Mouse (Mus musculus): ENCODE measurements around the gene Hspb11. TPM values are rescaled to one million over a fixed set of nuclear protein-coding genes. Genes with fewer than 3 reads are reported as not detected.

Hspb11 gene
- 2.4 and 4.2 TPM in 2 replicates for polyA plus RNA-seq (2012; rRNA removed)

DNA sequence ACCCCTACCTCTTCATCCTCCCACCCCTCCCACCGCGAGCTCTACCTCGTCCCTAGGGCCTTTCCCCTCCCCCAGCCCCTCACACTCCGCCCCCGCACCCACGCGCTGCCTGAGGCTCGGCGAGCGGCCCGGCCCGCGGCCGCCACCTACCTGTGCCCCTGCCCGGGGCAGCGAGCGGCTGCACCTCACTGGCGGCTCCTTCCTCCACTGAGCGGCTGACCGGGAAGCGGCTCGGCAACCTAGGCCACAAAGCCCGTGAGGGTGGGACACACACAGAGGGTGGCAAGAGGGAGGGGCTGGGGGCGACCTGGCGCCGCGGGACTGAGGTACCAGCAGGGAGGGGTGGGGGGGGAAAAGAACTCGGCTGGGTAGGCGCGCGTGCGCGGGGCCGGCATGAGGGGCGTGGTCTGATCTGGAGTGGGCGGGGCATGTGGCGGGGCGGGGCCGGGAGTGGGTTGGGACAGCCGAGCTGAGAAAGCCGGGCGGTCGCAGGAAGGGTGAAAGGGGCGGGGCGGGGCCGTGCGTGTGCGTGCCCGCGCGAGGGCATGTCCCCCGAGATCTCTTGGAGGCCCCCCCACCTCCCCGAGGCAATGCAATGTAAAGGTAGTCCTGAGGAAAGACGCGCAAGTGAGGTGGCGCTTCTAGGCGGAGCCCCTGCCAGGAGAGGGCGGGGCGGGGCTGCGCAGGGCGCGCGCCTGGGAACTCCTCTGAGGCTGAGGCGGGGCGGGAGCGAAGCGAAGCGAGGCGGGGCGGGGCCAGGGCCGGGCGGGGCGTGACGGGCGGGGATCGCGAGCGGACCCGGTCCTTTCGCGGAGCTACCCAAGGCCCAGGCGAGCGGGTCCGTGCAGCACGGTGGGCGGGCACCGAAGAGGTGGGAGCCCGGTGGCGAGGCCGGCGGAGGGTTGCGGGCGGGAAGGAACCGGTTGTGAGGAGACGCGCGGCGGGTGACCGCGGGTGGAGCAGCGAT is at the start of gene Hspb11, which contains the start of gene Lrrc42:
Hspb11 (plus strand) TSS at position 469 of the 967 bp plus-strand sequence.
Lrrc42 (minus strand) TSS at position 408 of the 967 bp plus-strand sequence.
- DNase-seq, result peak; percentile 87
- peak within 1 kb of the TSS; percentile 83 for H3K4me3 ChIP-seq (replicated peaks; ENCODE audit: extremely low read depth, low read depth, low read length)
- 1% methylated on average over 93 of the region's 101 CpGs for WGBS
- H3K4me1 ChIP-seq (ENCODE audit: control insufficient read depth, insufficient read depth, low read length), result peaks cover 3% of the 10 kb centered on the region; the same call in 1 of the 2 replicates
- TF ChIP-seq POLR2A (IDR thresholded peaks at IDR 0.05; ENCODE audit: borderline replicate concordance, extremely low read depth, low read depth, low read length), result no peak
- TF ChIP-seq CTCF (IDR thresholded peaks at IDR 0.05; ENCODE audit: insufficient read depth, low read length), result no peak

DNA sequence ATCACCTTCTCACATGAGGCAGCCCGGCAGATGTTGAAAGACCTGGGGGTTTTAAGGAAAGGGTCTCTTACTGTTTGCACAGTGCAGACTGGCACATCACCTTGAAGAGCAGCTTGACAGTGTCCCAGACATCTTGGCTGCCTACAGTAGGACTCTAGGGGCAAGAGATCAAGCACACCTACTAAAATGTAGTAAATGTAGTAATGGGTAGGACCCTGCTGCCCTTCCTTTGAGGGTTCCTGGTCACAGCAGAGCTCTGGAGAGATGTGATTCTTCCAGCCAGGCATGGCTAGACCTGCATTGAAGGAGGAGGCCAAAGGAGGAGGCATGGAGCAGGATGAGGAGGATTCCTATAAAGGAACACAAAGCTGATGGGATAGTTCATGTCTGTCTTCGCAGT is 46.4 kb upstream of the Hspb11 start:
- Histone ChIP-seq H3K4me3 (replicated peaks; ENCODE audit: extremely low read depth, low read depth, low read length) (no peak overlapping the region), H3K4me1 (ENCODE audit: control insufficient read depth, insufficient read depth, low read length) (no peaks in the 10 kb centered on the region)
- WGBS, result 90% methylated on average over 2 of the region's 2 CpGs
- TF ChIP-seq CTCF (IDR thresholded peaks at IDR 0.05; ENCODE audit: insufficient read depth, low read length) (no peak), POLR2A (IDR thresholded peaks at IDR 0.05; ENCODE audit: borderline replicate concordance, extremely low read depth, low read depth, low read length) (no peak)
- DNase-seq, result no peak

DNA sequence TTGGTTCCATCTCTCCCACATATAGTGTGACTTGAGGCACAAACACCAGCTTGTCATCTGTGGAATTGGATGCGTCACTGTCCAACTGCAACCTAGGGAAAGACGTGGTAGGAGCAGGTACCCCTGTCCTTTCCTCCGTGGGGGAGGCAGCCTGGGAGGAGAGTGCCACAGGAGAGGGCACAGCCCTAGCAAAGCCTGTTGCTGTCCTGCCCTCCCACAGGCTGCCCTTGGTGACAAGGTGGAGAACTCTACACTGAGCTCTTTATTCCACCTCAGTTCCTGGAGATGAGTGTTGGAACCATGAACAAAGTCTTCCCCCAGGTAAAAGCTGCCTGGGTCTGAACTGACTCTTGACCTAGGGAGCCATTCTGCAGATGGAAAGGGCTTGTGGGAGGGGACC is 44.5 kb upstream of the Hspb11 start, which contains the start of gene Ldlrad1:
Ldlrad1 (plus strand) TSS at position 301 of the 400 bp plus-strand sequence.
- TF ChIP-seq CTCF (IDR thresholded peaks at IDR 0.05; ENCODE audit: insufficient read depth, low read length) (no peak), POLR2A (IDR thresholded peaks at IDR 0.05; ENCODE audit: borderline replicate concordance, extremely low read depth, low read depth, low read length) (no peak)
- no peak for DNase-seq
- WGBS, result 80% methylated on average over 3 of the region's 3 CpGs
- Histone ChIP-seq H3K4me3 (replicated peaks; ENCODE audit: extremely low read depth, low read depth, low read length) (no peak within 1 kb of the TSS), H3K4me1 (ENCODE audit: control insufficient read depth, insufficient read depth, low read length) (peaks cover 7% of the 10 kb centered on the region; the same call in 1 of the 2 replicates)

DNA sequence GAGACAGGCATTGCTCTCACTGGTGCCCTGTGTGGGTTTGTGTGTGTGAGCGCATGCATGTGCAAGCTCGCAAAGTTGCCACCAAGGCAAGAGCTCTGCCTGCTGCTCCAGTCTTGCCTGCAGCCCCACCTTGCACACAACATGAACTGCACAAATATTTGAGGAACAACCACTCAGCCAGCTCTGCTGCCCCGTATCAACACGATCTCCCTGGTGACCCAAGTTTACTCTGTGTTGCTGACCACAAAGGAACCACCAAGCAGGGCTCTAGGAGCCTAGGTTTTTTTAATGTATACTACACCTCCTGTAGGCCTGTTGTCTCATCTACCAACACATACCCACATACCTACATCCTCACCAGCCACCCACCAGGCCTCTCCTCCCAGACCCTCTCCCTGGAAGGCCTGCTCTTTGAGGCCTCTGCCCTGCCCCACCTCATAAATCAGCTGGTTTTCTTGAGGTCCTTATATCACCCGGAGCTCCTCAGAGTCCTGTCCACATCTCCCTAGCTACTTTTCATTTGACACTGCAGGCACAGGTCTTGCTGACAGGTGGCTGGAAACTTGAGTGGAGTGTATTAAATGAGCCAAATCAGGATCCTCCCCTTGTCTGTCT is 42.8 kb upstream of the Hspb11 start:
- 45% methylated on average over 5 of the region's 5 CpGs for WGBS
- Histone ChIP-seq H3K4me3 (replicated peaks; ENCODE audit: extremely low read depth, low read depth, low read length) (no peak overlapping the region), H3K4me1 (ENCODE audit: control insufficient read depth, insufficient read depth, low read length) (peaks cover 7% of the 10 kb centered on the region; the same call in 1 of the 2 replicates)
- peak; percentile 52 for DNase-seq
- TF ChIP-seq CTCF (IDR thresholded peaks at IDR 0.05; ENCODE audit: insufficient read depth, low read length) (no peak), POLR2A (IDR thresholded peaks at IDR 0.05; ENCODE audit: borderline replicate concordance, extremely low read depth, low read depth, low read length) (peak; percentile 18; the same call in 1 of the 2 replicates)

DNA sequence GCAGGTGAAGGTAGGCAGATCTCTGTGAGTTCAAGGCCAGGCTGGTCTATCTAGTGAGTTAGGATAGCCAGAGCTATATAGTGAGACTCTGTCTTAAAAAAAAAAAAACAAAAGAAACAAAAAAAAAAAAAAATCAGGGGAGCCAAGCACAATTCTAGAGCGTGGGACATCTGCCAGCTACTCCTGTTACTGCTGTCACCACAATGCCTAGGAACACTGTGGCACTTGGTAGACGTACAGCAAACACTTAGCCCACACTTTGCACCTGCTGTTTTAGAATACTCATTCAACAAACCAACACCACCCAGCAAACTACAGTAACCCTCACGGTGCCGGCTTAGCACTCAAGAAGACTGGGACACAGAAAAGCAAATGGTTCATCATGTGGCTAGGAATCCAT is 41.9 kb upstream of the Hspb11 start:
- peaks cover 7% of the 10 kb centered on the region; the same call in 1 of the 2 replicates for H3K4me1 ChIP-seq (ENCODE audit: control insufficient read depth, insufficient read depth, low read length)
- WGBS, result 63% methylated on average over 4 of the region's 4 CpGs
- no peak for TF ChIP-seq POLR2A (IDR thresholded peaks at IDR 0.05; ENCODE audit: borderline replicate concordance, extremely low read depth, low read depth, low read length)
- no peak for TF ChIP-seq CTCF (IDR thresholded peaks at IDR 0.05; ENCODE audit: insufficient read depth, low read length)

DNA sequence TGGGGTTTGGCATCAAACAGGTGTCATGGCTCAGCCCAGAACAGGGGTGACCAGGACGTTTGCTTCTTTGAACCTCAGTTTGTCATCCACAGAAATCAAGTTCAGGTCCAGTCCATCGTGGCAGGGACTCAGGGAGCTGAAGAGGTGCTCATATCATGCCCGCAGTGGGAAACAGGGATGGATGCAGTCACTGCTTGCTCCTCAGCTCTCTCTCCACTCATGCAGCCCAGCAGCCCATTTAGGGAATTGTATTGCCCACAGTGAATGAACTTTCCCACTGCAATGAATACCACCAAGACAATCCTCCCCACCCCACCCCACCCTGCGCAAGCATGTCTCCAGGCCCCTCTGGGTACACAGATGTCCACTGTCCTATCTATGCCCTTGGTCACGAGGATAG is 41.5 kb upstream of the Hspb11 start:
- TF ChIP-seq CTCF (IDR thresholded peaks at IDR 0.05; ENCODE audit: insufficient read depth, low read length), result no peak
- TF ChIP-seq POLR2A (IDR thresholded peaks at IDR 0.05; ENCODE audit: borderline replicate concordance, extremely low read depth, low read depth, low read length), result no peak
- no peak for DNase-seq

More for the DNA sequence above, 41.9 kb upstream of the Hspb11 start:
- H3K4me3 ChIP-seq (replicated peaks; ENCODE audit: extremely low read depth, low read depth, low read length), result no peak overlapping the region
- peak; percentile 58 for DNase-seq

DNA sequence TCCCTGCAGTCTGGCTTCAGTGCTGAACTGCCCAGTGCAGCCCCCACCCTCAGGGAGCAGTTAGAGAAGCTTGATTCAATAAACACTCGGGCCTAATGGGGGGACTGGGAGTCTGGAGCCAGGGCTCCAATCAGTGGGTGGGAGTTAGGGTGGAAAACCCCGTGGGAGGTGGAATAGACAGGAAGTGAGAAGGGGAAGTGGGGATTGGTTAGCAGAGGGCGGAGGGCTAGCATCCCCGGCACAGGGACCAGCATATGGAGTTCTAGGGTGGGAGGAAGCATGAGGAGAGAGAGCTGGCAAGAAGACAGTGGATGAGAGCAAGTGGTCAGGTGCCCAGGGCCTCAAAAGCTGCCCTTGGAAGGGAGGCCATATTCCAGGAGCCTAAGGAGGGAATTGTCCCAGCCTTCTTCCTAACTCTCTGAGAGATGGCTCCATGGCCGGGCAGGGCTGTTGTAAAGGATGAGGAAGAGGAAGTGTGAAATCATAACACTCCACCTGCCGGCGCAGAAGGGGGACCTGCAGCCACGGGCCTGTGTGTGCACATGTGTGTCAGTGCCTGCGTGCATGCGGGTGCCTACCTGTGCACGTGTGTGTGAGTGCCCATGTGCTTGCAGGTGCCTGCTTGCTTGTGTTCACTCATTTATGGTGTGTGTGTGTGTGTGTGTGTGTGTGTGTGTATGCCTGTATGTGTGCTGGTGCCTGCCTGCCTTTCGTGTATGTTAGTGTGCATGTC is 39.9 kb upstream of the Hspb11 start:
- DNase-seq, result no peak
- 47% methylated on average over 12 of the region's 12 CpGs for WGBS
- H3K4me1 ChIP-seq (ENCODE audit: control insufficient read depth, insufficient read depth, low read length), result peaks cover 11% of the 10 kb centered on the region; the same call in 1 of the 2 replicates
- no peak overlapping the region for H3K4me3 ChIP-seq (replicated peaks; ENCODE audit: extremely low read depth, low read depth, low read length)
- TF ChIP-seq CTCF (IDR thresholded peaks at IDR 0.05; ENCODE audit: insufficient read depth, low read length) (peak; percentile 17; the same call in 1 of the 2 replicates), POLR2A (IDR thresholded peaks at IDR 0.05; ENCODE audit: borderline replicate concordance, extremely low read depth, low read depth, low read length) (no peak)

More for the DNA sequence above, 41.5 kb upstream of the Hspb11 start:
- Histone ChIP-seq H3K4me3 (replicated peaks; ENCODE audit: extremely low read depth, low read depth, low read length) (no peak overlapping the region), H3K4me1 (ENCODE audit: control insufficient read depth, insufficient read depth, low read length) (peaks cover 7% of the 10 kb centered on the region; the same call in 1 of the 2 replicates)
- 76% methylated on average over 5 of the region's 5 CpGs for WGBS

DNA sequence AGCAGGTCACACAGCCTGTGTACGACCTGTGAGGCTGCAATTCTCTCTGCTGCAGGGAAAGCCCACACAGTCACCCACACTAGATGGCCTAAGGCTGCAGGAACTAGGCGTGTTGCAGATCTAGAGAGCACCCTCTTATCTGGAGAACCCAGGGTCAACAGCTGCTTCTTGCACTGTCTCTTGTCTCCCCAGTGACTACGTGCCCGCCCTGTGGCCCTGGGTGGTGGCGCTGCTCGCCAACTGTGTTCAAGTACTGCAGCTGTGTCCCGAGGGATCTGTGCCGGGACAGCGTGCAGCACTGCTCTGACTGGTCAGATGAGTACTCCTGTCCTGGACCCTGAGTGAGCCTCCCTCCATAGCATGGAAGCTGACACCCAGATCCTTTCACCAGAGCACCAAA is 35.8 kb upstream of the Hspb11 start:
- Histone ChIP-seq H3K4me3 (replicated peaks; ENCODE audit: extremely low read depth, low read depth, low read length) (no peak overlapping the region), H3K4me1 (ENCODE audit: control insufficient read depth, insufficient read depth, low read length) (peaks cover 11% of the 10 kb centered on the region; the same call in 1 of the 2 replicates)
- TF ChIP-seq CTCF (IDR thresholded peaks at IDR 0.05; ENCODE audit: insufficient read depth, low read length) (no peak), POLR2A (IDR thresholded peaks at IDR 0.05; ENCODE audit: borderline replicate concordance, extremely low read depth, low read depth, low read length) (no peak)
- WGBS, result 68% methylated on average over 9 of the region's 9 CpGs
- DNase-seq, result no peak
